Mouse (Mus musculus): ENCODE data around the gene Gm10570. TPM values are rescaled to one million over a fixed set of nuclear protein-coding genes. Genes with fewer than 3 reads are reported as not detected.

Gm10570 gene
- total and polyA plus RNA-seq, 2 experiments from 2014 or later = 2.8 TPM; not detected in 1

DNA sequence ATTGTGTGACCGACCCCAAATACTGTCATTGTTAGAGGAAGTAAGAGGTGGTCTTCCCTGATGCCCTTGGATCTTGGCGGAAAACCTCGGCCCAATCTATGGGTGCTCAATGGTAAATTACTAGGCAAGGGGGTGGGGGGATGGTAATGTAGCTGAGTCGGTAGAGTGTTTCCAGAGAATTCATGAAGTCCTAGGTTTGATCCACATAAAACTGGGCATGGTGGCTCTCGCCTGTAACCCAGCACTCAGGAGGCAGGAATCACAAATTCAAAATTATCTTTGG, 32.7 kb downstream of the Gm10570 start:
- ATAC-seq (ENCODE audit: insufficient read depth, low read depth) = no peak
- Histone ChIP-seq H3K36me3 (replicated peaks; ENCODE audit: control insufficient read depth, insufficient read depth, low read length) (no peaks in the 10 kb centered on the region), H3K4me3 (ENCODE audit: low read depth, low read length) (no peak overlapping the region), H3K9me3 (replicated peaks; ENCODE audit: control insufficient read depth, low read length) (no peaks in the 10 kb centered on the region), H3K27ac (ENCODE audit: low read depth) (no peak overlapping the region), H3K9ac (replicated peaks; ENCODE audit: low read depth, low read length) (no peak overlapping the region), H3K4me2 (ENCODE audit: low read depth, low read length) (no peak overlapping the region), H3K4me1 (ENCODE audit: control insufficient read depth, insufficient read depth) (peaks cover 9% of the 10 kb centered on the region; the same call in 1 of the 2 replicates), H3K27me3 (ENCODE audit: control insufficient read depth, insufficient read depth, low read length) (peaks cover 70% of the 10 kb centered on the region)
- 56% methylated on average over 5 of the region's 5 CpGs for WGBS
- no peak for DNase-seq (ENCODE audit: low spot score)
- TF ChIP-seq EP300 (IDR thresholded peaks at IDR 0.05; ENCODE audit: low read depth) (no peak), CTCF (IDR thresholded peaks at IDR 0.05; ENCODE audit: low read depth) (no peak)

DNA sequence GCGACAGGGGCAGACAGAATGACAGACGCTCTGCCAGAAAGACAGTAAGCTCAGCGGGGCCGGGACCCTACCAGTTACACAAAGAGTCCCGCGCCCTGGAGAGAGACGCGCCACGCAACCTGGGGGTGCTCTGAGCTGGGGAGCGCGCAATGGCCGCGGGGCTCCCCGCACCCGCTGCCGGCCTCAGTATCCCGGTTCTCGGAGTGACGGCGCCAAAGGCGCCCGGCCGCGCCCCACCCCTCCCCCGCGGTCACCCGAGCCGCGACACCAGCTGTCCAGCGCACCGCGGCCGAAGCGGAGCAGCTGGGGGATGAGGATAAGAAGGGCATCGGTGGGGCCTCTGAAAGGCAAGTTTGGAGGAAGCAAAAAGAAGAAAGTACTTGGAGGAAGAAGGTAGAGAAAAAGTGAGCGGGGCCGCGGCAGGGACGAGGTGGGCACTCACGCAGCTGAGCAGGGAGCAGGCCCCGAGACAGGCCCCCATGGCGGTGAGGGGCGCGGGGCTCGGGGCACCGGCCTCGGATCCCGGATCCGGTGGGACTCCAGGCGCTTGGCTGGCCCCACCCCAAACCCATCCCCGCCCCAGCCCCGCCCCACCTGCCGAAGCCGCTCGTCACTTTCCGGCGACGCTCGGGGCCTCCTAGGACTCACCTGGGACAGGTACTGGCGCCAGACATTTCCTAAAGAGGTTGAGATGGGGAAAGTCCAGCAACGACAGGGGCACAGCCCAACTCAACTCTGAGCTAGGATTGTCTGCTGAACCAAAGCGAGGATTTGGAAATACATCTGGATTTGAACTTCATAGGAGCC, 33.3 kb downstream of the Gm10570 start:
- H3K36me3 ChIP-seq (replicated peaks; ENCODE audit: control insufficient read depth, insufficient read depth, low read length) = no peaks in the 10 kb centered on the region
- H3K9ac ChIP-seq (replicated peaks; ENCODE audit: low read depth, low read length) = peak overlapping the region; percentile 18
- peak overlapping the region; percentile 82 for H3K4me2 ChIP-seq (ENCODE audit: low read depth, low read length)
- 3% methylated on average over 58 of the region's 62 CpGs for WGBS
- H3K27me3 ChIP-seq (ENCODE audit: control insufficient read depth, insufficient read depth, low read length) = peaks cover 74% of the 10 kb centered on the region
- ATAC-seq (ENCODE audit: insufficient read depth, low read depth) = no peak
- H3K4me1 ChIP-seq (ENCODE audit: control insufficient read depth, insufficient read depth) = peaks cover 9% of the 10 kb centered on the region; the same call in 1 of the 2 replicates
- no peak for TF ChIP-seq EP300 (IDR thresholded peaks at IDR 0.05; ENCODE audit: low read depth)
- no peak for TF ChIP-seq CTCF (IDR thresholded peaks at IDR 0.05; ENCODE audit: low read depth)
- H3K9me3 ChIP-seq (replicated peaks; ENCODE audit: control insufficient read depth, low read length) = no peaks in the 10 kb centered on the region
- no peak overlapping the region for H3K27ac ChIP-seq (ENCODE audit: low read depth)
- no peak for DNase-seq (ENCODE audit: low spot score)
- peak overlapping the region; percentile 49 for H3K4me3 ChIP-seq (ENCODE audit: low read depth, low read length)

GRCm38 (mm10) chr4:130274346-130275015, 34.0 kb downstream of the Gm10570 start:
- ATAC-seq (ENCODE audit: insufficient read depth, low read depth) (peak; percentile 47), DNase-seq (ENCODE audit: low spot score) (no peak)
- peak overlapping the region; percentile 82 for H3K4me2 ChIP-seq (ENCODE audit: low read depth, low read length)
- H3K27ac ChIP-seq (ENCODE audit: low read depth) = 0 out of 2 replicates have a peak overlapping the region, but pooled peaks have one; percentile 4
- H3K9ac ChIP-seq (replicated peaks; ENCODE audit: low read depth, low read length) = peak overlapping the region; percentile 18
- peak overlapping the region; percentile 49 for H3K4me3 ChIP-seq (ENCODE audit: low read depth, low read length)
- H3K36me3 ChIP-seq (replicated peaks; ENCODE audit: control insufficient read depth, insufficient read depth, low read length) = no peaks in the 10 kb centered on the region
- TF ChIP-seq EP300 (IDR thresholded peaks at IDR 0.05; ENCODE audit: low read depth) (no peak), CTCF (IDR thresholded peaks at IDR 0.05; ENCODE audit: low read depth) (no peak)
- WGBS = under 1% methylated on average over 29 of the region's 29 CpGs
- no peaks in the 10 kb centered on the region for H3K9me3 ChIP-seq (replicated peaks; ENCODE audit: control insufficient read depth, low read length)
- H3K27me3 ChIP-seq (ENCODE audit: control insufficient read depth, insufficient read depth, low read length) = peaks cover 74% of the 10 kb centered on the region
- peaks cover 9% of the 10 kb centered on the region; the same call in 1 of the 2 replicates for H3K4me1 ChIP-seq (ENCODE audit: control insufficient read depth, insufficient read depth)

GRCm38 (mm10) chr4:130273698-130274345, 34.7 kb downstream of the Gm10570 start:
- H3K4me1 ChIP-seq (ENCODE audit: control insufficient read depth, insufficient read depth) = peaks cover 9% of the 10 kb centered on the region; the same call in 1 of the 2 replicates
- H3K4me2 ChIP-seq (ENCODE audit: low read depth, low read length) = peak overlapping the region; percentile 82
- WGBS = 9% methylated on average over 11 of the region's 12 CpGs
- no peaks in the 10 kb centered on the region for H3K36me3 ChIP-seq (replicated peaks; ENCODE audit: control insufficient read depth, insufficient read depth, low read length)
- H3K9ac ChIP-seq (replicated peaks; ENCODE audit: low read depth, low read length) = no peak overlapping the region
- TF ChIP-seq CTCF (IDR thresholded peaks at IDR 0.05; ENCODE audit: low read depth) (no peak), EP300 (IDR thresholded peaks at IDR 0.05; ENCODE audit: low read depth) (no peak)
- DNase-seq (ENCODE audit: low spot score) (no peak), ATAC-seq (ENCODE audit: insufficient read depth, low read depth) (peak; percentile 33)
- H3K9me3 ChIP-seq (replicated peaks; ENCODE audit: control insufficient read depth, low read length) = no peaks in the 10 kb centered on the region
- H3K4me3 ChIP-seq (ENCODE audit: low read depth, low read length) = peak overlapping the region; percentile 49
- 0 out of 2 replicates have a peak overlapping the region, but pooled peaks have one; percentile 4 for H3K27ac ChIP-seq (ENCODE audit: low read depth)
- peaks cover 68% of the 10 kb centered on the region for H3K27me3 ChIP-seq (ENCODE audit: control insufficient read depth, insufficient read depth, low read length)

GRCm38 (mm10) chr4:130270611-130271347, 37.7 kb downstream of the Gm10570 start:
- H3K9me3 ChIP-seq (replicated peaks; ENCODE audit: control insufficient read depth, low read length) = no peaks in the 10 kb centered on the region
- TF ChIP-seq CTCF (IDR thresholded peaks at IDR 0.05; ENCODE audit: low read depth) = no peak
- TF ChIP-seq EP300 (IDR thresholded peaks at IDR 0.05; ENCODE audit: low read depth) = no peak
- H3K27ac ChIP-seq (ENCODE audit: low read depth) = no peak overlapping the region
- H3K36me3 ChIP-seq (replicated peaks; ENCODE audit: control insufficient read depth, insufficient read depth, low read length) = no peaks in the 10 kb centered on the region
- H3K4me3 ChIP-seq (ENCODE audit: low read depth, low read length) = no peak overlapping the region
- H3K27me3 ChIP-seq (ENCODE audit: control insufficient read depth, insufficient read depth, low read length) = peaks cover 49% of the 10 kb centered on the region
- H3K9ac ChIP-seq (replicated peaks; ENCODE audit: low read depth, low read length) = no peak overlapping the region
- WGBS = 69% methylated on average over 6 of the region's 6 CpGs
- H3K4me2 ChIP-seq (ENCODE audit: low read depth, low read length) = no peak overlapping the region
- H3K4me1 ChIP-seq (ENCODE audit: control insufficient read depth, insufficient read depth) = peaks cover 9% of the 10 kb centered on the region; the same call in 1 of the 2 replicates
- no peak for DNase-seq (ENCODE audit: low spot score)
- ATAC-seq (ENCODE audit: insufficient read depth, low read depth) = no peak

Data from heart, postnatal 0 days (tissue).